In genomic region chr8:110404516-110404915, GRCm38 (mm10) we compare ENCODE assay signal across 19 mouse cellular contexts.
"Had no signal": no experiment of that assay in that cellular context is flagged by ENCODE, and none has a peak within 500 bp of the region (broad histone marks: within the 10 kb centered on the region; RNA-seq: fewer than 3 reads in every experiment).

No protein-coding gene starts in this region.

- ATAC-seq: midbrain, embryonic 13.5 days; midbrain, embryonic 16.5 days had no signal

- H3K4me1 ChIP-seq: limb, embryonic 12.5 days; limb, embryonic 15.5 days; liver, embryonic 13.5 days; lung, embryonic 15.5 days; megakaryocyte, embryonic 14.5 days; midbrain, embryonic 10.5 days; midbrain, embryonic 13.5 days had no signal

- H3K9me3 ChIP-seq: limb, embryonic 15.5 days; liver, embryonic 13.5 days; lung, embryonic 15.5 days; megakaryocyte, embryonic 14.5 days; midbrain, embryonic 10.5 days; midbrain, embryonic 13.5 days had no signal

- H3K4me3 ChIP-seq: limb, embryonic 12.5 days; limb, embryonic 15.5 days; liver, embryonic 13.5 days; lung, embryonic 15.5 days; megakaryocyte, embryonic 14.5 days; midbrain, embryonic 10.5 days; midbrain, embryonic 13.5 days; myocyte; neural tube, embryonic 13.5 days had no signal

- H3K27ac ChIP-seq: limb, embryonic 12.5 days; limb, embryonic 15.5 days; liver, embryonic 13.5 days; lung, embryonic 15.5 days; midbrain, embryonic 10.5 days; midbrain, embryonic 13.5 days; neural tube, embryonic 13.5 days had no signal

- H3K27me3 ChIP-seq: limb, embryonic 12.5 days; limb, embryonic 15.5 days; liver, embryonic 13.5 days; lung, embryonic 15.5 days; megakaryocyte, embryonic 14.5 days; midbrain, embryonic 13.5 days; neural tube, embryonic 13.5 days had no signal

- H3K4me2 ChIP-seq: limb, embryonic 12.5 days; limb, embryonic 15.5 days; liver, embryonic 13.5 days; lung, embryonic 15.5 days; midbrain, embryonic 13.5 days; neural tube, embryonic 13.5 days had no signal

- H3K9ac ChIP-seq: limb, embryonic 12.5 days; limb, embryonic 15.5 days; liver, embryonic 13.5 days; lung, embryonic 15.5 days; midbrain, embryonic 13.5 days; neural tube, embryonic 13.5 days had no signal

- H3K36me3 ChIP-seq: limb, embryonic 12.5 days; limb, embryonic 15.5 days; liver, embryonic 13.5 days; lung, embryonic 15.5 days; midbrain, embryonic 10.5 days; midbrain, embryonic 13.5 days; neural tube, embryonic 13.5 days had no signal

- DNase-seq: kidney, adult 18-20 months; kidney, adult 9 months; kidney, postnatal 14 days; kidney, postnatal 4 days; left cerebral cortex, postnatal 4 days; liver, embryonic 13.5 days; retina, postnatal 1 day; right cerebral cortex, postnatal 25 days; thymus, adult 18-20 months; thymus, postnatal 36 days had no signal
